Mouse (Mus musculus): ENCODE data around the gene Ddx18. TPM values are rescaled to one million over a fixed set of nuclear protein-coding genes. Genes with fewer than 3 reads are reported as not detected.

The Ddx18 gene
- 57.0 and 69.4 TPM in 2 replicates for polyA plus RNA-seq (2011; ENCODE audit: insufficient read length, low read depth, missing spikeins)

- Histone ChIP-seq H3K27ac (ENCODE audit: insufficient read depth, low read length) (no peak within 1 kb of the TSS), H3K4me3 (ENCODE audit: insufficient read depth, low read length) (peak within 1 kb of the TSS; percentile 98), H3K4me1 (ENCODE audit: control insufficient read depth, insufficient read depth, low read length) (no peaks in the 10 kb centered on the region)
- TF ChIP-seq POLR2A (IDR thresholded peaks at IDR 0.05; ENCODE audit: low read depth, low read length) (peak; percentile 66), CTCF (IDR thresholded peaks at IDR 0.05; ENCODE audit: borderline replicate concordance, insufficient read depth, low read length) (peak; percentile 56; the same call in 1 of the 2 replicates)
These were observed at the start of gene Ddx18 for GRCm38 (mm10) chr1:121567521-121568489. Gene Ddx18 (minus strand): TSS chr1:121567989.

- Histone ChIP-seq H3K4me3 (ENCODE audit: insufficient read depth, low read length) (no peak overlapping the region), H3K27ac (ENCODE audit: insufficient read depth, low read length) (no peak overlapping the region), H3K4me1 (ENCODE audit: control insufficient read depth, insufficient read depth, low read length) (no peaks in the 10 kb centered on the region)
- TF ChIP-seq POLR2A (IDR thresholded peaks at IDR 0.05; ENCODE audit: low read depth, low read length) (no peak), CTCF (IDR thresholded peaks at IDR 0.05; ENCODE audit: borderline replicate concordance, insufficient read depth, low read length) (no peak)
These were observed 40.2 kb upstream of the Ddx18 start for GRCm38 (mm10) chr1:121608000-121608399.

- TF ChIP-seq POLR2A (IDR thresholded peaks at IDR 0.05; ENCODE audit: low read depth, low read length), result no peak
- TF ChIP-seq CTCF (IDR thresholded peaks at IDR 0.05; ENCODE audit: borderline replicate concordance, insufficient read depth, low read length), result peak; percentile 15; the same call in 1 of the 2 replicates
- Histone ChIP-seq H3K27ac (ENCODE audit: insufficient read depth, low read length) (no peak overlapping the region), H3K4me1 (ENCODE audit: control insufficient read depth, insufficient read depth, low read length) (no peaks in the 10 kb centered on the region), H3K4me3 (ENCODE audit: insufficient read depth, low read length) (no peak overlapping the region)
These were observed 37.3 kb upstream of the Ddx18 start for GRCm38 (mm10) chr1:121605118-121605517.

GRCm38 (mm10) chr1:121601893-121602292, 34.1 kb upstream of the Ddx18 start:
- no peak for TF ChIP-seq CTCF (IDR thresholded peaks at IDR 0.05; ENCODE audit: borderline replicate concordance, insufficient read depth, low read length)
- no peak for TF ChIP-seq POLR2A (IDR thresholded peaks at IDR 0.05; ENCODE audit: low read depth, low read length)
- H3K4me1 ChIP-seq (ENCODE audit: control insufficient read depth, insufficient read depth, low read length), result no peaks in the 10 kb centered on the region
- H3K27ac ChIP-seq (ENCODE audit: insufficient read depth, low read length), result no peak overlapping the region
- no peak overlapping the region for H3K4me3 ChIP-seq (ENCODE audit: insufficient read depth, low read length)

- TF ChIP-seq CTCF (IDR thresholded peaks at IDR 0.05; ENCODE audit: borderline replicate concordance, insufficient read depth, low read length) (no peak), POLR2A (IDR thresholded peaks at IDR 0.05; ENCODE audit: low read depth, low read length) (no peak)
- Histone ChIP-seq H3K27ac (ENCODE audit: insufficient read depth, low read length) (no peak overlapping the region), H3K4me1 (ENCODE audit: control insufficient read depth, insufficient read depth, low read length) (no peaks in the 10 kb centered on the region), H3K4me3 (ENCODE audit: insufficient read depth, low read length) (no peak overlapping the region)
These were observed 33.3 kb upstream of the Ddx18 start for GRCm38 (mm10) chr1:121601084-121601483.

GRCm38 (mm10) chr1:121598421-121598820, 30.6 kb upstream of the Ddx18 start:
- Histone ChIP-seq H3K27ac (ENCODE audit: insufficient read depth, low read length) (no peak overlapping the region), H3K4me3 (ENCODE audit: insufficient read depth, low read length) (no peak overlapping the region), H3K4me1 (ENCODE audit: control insufficient read depth, insufficient read depth, low read length) (no peaks in the 10 kb centered on the region)
- TF ChIP-seq CTCF (IDR thresholded peaks at IDR 0.05; ENCODE audit: borderline replicate concordance, insufficient read depth, low read length), result no peak
- TF ChIP-seq POLR2A (IDR thresholded peaks at IDR 0.05; ENCODE audit: low read depth, low read length), result no peak

- no peak overlapping the region for H3K4me3 ChIP-seq (ENCODE audit: insufficient read depth, low read length)
- no peak for TF ChIP-seq POLR2A (IDR thresholded peaks at IDR 0.05; ENCODE audit: low read depth, low read length)
- TF ChIP-seq CTCF (IDR thresholded peaks at IDR 0.05; ENCODE audit: borderline replicate concordance, insufficient read depth, low read length), result no peak
- no peaks in the 10 kb centered on the region for H3K4me1 ChIP-seq (ENCODE audit: control insufficient read depth, insufficient read depth, low read length)
- H3K27ac ChIP-seq (ENCODE audit: insufficient read depth, low read length), result no peak overlapping the region
These were observed 29.3 kb upstream of the Ddx18 start for GRCm38 (mm10) chr1:121596951-121597625.

- TF ChIP-seq CTCF (IDR thresholded peaks at IDR 0.05; ENCODE audit: borderline replicate concordance, insufficient read depth, low read length), result no peak
- no peak for TF ChIP-seq POLR2A (IDR thresholded peaks at IDR 0.05; ENCODE audit: low read depth, low read length)
- no peaks in the 10 kb centered on the region for H3K4me1 ChIP-seq (ENCODE audit: control insufficient read depth, insufficient read depth, low read length)
- H3K4me3 ChIP-seq (ENCODE audit: insufficient read depth, low read length), result no peak overlapping the region
- no peak overlapping the region for H3K27ac ChIP-seq (ENCODE audit: insufficient read depth, low read length)
These were observed 17.0 kb upstream of the Ddx18 start for GRCm38 (mm10) chr1:121584838-121585237.

- TF ChIP-seq POLR2A (IDR thresholded peaks at IDR 0.05; ENCODE audit: low read depth, low read length) (no peak), CTCF (IDR thresholded peaks at IDR 0.05; ENCODE audit: borderline replicate concordance, insufficient read depth, low read length) (no peak)
- Histone ChIP-seq H3K4me3 (ENCODE audit: insufficient read depth, low read length) (no peak overlapping the region), H3K4me1 (ENCODE audit: control insufficient read depth, insufficient read depth, low read length) (no peaks in the 10 kb centered on the region), H3K27ac (ENCODE audit: insufficient read depth, low read length) (no peak overlapping the region)
These were observed 13.5 kb upstream of the Ddx18 start for GRCm38 (mm10) chr1:121581133-121581855.

Measured in embryonic fibroblast, embryonic 13.5 days (primary cell).